Mouse (Mus musculus) G1E (cell line): ENCODE measurements around the gene Enox1.

Source experiments
- CTCF ChIP-seq: IDR thresholded peaks from 2 replicates; pipeline ENCODE4 v1.5.1; 2012; ENCODE audit warnings: low read depth, low read length, inconsistent platforms, mixed read lengths
- TAL1 ChIP-seq: conservative IDR thresholded peaks from 2 replicates; pipeline ENCODE4 v1.6.1; 2012; ENCODE audit warnings: low read depth, low read length, inconsistent platforms, mixed read lengths

- TF ChIP-seq CTCF (no peak), TAL1 (no peak)
Measured at GRCm38 (mm10) chr14:77225346-77225745, 68.8 kb downstream of the Enox1 start.
